Mouse (Mus musculus): ENCODE measurements at regions not wholly inside any gene's neighbourhood (a gene's known extent, or its start where the extent isn't known, plus 50 kb on each side); places are given as distances from the start of the nearest gene placed in this dataset.

DNA sequence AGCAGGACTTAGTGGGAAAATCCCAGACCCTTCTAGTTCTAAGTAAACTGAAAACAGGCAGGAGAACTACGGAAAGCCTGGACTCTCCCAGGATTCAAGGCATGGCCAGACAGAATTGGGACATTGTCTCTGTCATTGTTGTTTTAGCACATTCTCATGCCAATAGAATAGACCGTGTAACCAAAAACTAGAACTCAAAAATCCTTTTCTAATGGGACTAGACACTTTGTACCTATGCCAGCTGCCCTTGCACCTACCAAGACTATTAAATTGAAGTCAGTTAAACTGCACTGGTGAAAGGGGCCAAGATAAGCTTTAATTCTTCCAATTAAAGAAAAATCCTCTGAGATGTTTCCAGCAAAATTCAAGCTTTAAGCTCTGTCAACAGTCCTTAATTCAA, 189.8 kb downstream of the Pfkfb3 start:
- intact Hi-C loops (cut with DNase I): no loop called here

DNA sequence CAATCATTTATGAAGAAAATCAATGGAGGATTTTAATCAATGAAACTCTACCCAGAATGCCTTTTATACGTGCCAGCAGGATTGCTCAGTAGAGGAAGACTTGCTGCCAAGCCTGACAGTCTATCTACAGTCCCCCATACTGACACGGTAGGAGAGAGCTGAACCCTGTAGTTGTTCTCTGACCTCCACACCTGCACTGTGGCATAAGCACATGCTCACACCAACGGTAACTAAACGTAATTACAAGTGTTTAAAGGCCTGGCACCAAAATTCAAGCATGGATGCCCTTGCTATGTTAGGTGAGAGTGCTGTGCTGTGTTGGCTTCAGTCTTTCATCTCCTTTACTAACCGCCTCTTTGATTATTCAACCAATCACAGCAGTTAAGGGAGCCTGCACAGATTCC, 190.8 kb downstream of the Pfkfb3 start:
- intact Hi-C loops (cut with DNase I): no loop called here
- DNase-seq: no peak

More for the DNA sequence above, 189.8 kb downstream of the Pfkfb3 start:
- DNase-seq: no peak

GRCm38 (mm10) chr2:11362205-11362994, 190.5 kb downstream of the Prkcq start:
- intact Hi-C loops (cut with DNase I): no loop called here

DNA sequence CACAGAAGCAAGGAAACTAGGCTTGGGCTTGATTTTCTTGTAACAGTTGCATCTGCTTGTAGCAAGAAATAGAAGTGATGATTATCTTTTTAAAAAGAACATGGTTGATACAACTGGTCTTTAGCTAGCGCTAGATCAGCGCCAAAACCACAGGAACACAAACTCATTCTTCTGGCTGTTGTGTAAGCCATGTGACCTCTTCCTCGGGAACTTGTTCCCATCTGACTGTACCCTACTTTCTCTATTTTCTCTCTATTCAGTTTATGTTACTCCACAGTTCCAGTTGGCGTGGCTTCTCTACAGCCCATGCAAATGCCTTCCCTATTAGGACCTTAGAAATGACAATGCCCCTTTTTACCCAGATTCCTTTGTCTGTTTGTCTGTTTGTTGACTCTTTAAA, 187.4 kb downstream of the Prkcq start:
- no peak for DNase-seq
- intact Hi-C loops (cut with DNase I): no loop called here

More at GRCm38 (mm10) chr2:11362205-11362994, 190.5 kb downstream of the Prkcq start:
- DNase-seq: peak in 1 of 2 experiments; percentile 5

DNA sequence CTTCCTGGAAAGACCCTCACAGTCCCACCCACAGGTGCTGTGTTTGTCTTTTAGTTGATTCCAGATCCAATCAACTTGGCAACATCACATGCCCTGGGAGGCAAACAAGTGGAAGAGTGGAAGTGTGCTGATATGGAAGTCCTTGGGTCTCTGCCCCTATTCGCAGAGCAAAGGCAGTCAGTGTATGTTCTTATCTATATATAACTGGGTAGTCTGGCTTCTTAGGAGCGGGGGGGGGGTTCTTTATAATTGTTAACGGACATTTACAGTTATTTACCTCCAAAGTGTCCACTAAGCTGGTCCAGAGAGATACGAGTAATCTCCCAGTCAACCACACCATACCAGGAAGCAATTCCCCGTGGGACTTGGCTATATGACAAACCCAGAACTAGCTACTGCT, 184.8 kb downstream of the Prkcq start:
- no peak for DNase-seq
- intact Hi-C loops (cut with DNase I): no loop called here

DNA sequence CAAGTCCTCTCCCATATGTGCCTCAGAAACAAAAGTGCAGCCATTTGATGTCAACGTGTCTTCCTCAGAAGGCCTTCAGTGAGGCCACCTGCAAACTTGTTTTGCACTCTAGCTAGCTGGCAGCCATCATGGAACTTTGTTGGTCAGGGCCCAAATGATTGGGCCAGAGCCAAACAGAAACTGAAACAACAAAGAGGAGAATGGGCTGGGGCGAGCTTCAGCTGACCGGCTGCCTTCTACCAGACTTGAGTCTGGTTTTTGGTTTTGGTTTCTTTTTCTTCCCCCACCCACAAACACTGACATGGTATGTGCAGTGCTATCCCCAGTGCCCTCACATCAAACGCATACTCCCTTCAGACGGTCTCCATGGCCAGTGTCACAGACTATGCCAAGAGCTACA, 183.7 kb downstream of the Prkcq start:
- intact Hi-C loops (cut with DNase I): no loop called here
- DNase-seq: no peak
